Mouse (Mus musculus) embryo, embryonic 9.5 days (tissue): ENCODE measurements at regions not wholly inside any gene's neighbourhood (a gene's known extent, or its start where the extent isn't known, plus 50 kb on each side); places are given as distances from the start of the nearest gene placed in this dataset.
"Not testable (repeated sequence)": the region's sequence is repeated elsewhere in the genome, so short reads cannot be mapped to it uniquely, and the experiment has no call there.

Source experiments
- DNase-seq: peaks from one replicate; pipeline ENCODE4 v3.0.0-alpha.2; 2017; ENCODE audit errors: extremely low spot score

GRCm38 (mm10) chr7:113010150-113010549 is 56.4 kb downstream of the Rassf10 start:
- no peak for DNase-seq

- DNase-seq = no peak
These were observed 63.5 kb downstream of the Rassf10 start for GRCm38 (mm10) chr7:113017092-113017755.

GRCm38 (mm10) chr7:113021412-113021811 is 67.7 kb downstream of the Rassf10 start:
- no peak for DNase-seq

- no peak for DNase-seq
These were observed 68.8 kb downstream of the Rassf10 start for GRCm38 (mm10) chr7:113022516-113022915.

- no peak for DNase-seq
These were observed 72.0 kb downstream of the Rassf10 start for GRCm38 (mm10) chr7:113025758-113026157.

- DNase-seq = no peak
These were observed 72.7 kb downstream of the Rassf10 start for GRCm38 (mm10) chr7:113026290-113027075.

- DNase-seq = no peak
These were observed 73.5 kb downstream of the Rassf10 start for GRCm38 (mm10) chr7:113027125-113027801.

- DNase-seq = no peak
These were observed 76.4 kb downstream of the Rassf10 start for GRCm38 (mm10) chr7:113030053-113030752.

GRCm38 (mm10) chr7:113035751-113036150 is 82.0 kb downstream of the Rassf10 start:
- no peak for DNase-seq

DNA sequence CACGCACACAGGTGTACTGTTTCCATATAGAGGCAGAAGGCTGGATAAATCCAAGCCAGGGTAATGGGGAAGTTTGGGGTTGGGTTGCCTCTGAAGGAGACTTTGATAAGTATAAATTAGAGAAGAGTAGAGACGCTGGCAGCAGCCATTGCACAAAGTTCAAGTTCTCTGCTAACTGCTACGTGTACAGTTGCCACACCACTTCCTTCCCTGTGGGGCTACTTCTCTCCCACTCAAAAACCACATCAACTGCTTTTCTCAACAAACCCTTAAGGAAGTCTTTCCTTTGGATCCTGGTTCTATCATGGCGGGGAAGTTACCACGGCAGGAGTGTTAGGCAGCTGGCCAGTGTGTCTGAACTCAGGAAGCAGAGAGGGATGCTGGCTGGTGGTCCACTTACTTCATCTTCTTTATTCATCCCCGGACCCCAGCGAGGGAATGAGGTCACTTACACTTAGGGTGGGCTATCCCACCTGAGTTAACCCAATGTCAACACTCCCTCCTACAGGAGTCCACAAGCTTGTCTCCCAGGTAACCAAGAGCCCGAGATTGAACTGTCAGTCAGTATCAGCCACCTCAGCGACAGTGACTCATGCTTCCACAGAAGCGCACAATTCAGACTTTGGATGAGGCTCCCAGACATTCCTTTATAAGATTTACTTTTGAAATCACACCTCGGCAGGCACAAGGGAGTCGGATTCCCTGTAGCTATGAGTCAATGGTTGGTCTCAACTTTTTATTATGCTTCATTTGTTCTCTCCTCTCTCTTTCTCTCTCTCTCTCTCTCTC is 84.3 kb downstream of the Rassf10 start:
- no peak for DNase-seq

DNA sequence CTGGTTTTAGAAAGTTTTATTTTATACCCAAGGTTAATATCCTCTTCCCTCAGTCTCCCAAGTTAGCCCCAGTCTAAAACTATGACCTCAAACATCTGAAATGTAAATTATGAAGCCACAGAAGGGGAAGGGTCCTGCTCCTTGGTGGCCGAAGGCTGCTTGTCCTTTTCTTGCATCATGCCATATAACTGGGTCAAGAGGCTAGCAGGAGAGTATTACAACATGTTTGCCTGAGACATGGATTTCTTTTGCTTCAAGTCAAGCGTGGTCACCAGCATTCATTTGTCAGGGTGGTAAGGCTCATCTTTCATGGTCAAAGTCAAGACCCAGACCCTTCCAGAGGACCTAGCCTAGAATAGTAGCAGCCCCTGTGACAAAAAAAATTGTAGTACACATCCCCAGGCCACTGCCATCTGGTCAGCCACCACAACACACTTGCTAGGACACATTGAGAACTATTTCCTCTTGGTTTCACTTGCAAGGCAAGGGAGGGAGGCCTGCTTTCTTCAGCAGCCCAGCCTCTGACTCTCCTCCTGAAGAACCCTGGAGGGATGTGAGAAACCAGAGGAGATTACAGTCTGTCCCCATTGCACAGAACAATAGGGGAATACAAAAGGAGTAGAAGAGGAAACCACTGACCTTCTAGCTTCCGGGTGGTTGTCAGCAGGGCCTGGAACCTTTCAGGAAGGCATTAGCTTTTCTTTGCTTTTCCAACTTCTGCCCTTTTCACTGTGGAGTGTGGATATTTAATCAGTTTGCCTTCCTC is 85.3 kb downstream of the Rassf10 start:
- no peak for DNase-seq

- not testable (repeated sequence) for DNase-seq
These were observed 91.9 kb downstream of the Rassf10 start for GRCm38 (mm10) chr7:113045613-113046159.

GRCm38 (mm10) chr7:113046406-113046805 is 92.6 kb downstream of the Rassf10 start:
- DNase-seq = no peak

DNA sequence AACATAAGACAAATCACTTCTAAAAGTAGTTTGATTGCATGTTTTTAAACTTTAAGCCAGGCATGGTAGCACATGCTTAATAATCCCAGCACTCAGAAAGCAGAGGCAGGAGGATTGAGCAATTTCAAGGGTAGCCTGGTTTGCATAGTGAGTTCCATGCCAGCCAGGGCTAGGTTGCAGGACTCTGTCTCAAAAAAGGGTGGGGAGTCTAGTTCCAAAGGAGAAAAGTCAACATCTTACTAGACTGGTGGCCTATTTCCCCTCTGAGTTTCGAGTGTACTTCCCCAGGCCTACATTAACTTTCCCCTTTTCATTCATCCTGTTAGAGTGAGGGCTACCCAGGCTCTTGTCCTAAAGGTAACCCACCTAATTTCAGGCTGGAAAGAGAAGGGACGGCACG is 93.8 kb downstream of the Rassf10 start:
- DNase-seq = no peak

DNA sequence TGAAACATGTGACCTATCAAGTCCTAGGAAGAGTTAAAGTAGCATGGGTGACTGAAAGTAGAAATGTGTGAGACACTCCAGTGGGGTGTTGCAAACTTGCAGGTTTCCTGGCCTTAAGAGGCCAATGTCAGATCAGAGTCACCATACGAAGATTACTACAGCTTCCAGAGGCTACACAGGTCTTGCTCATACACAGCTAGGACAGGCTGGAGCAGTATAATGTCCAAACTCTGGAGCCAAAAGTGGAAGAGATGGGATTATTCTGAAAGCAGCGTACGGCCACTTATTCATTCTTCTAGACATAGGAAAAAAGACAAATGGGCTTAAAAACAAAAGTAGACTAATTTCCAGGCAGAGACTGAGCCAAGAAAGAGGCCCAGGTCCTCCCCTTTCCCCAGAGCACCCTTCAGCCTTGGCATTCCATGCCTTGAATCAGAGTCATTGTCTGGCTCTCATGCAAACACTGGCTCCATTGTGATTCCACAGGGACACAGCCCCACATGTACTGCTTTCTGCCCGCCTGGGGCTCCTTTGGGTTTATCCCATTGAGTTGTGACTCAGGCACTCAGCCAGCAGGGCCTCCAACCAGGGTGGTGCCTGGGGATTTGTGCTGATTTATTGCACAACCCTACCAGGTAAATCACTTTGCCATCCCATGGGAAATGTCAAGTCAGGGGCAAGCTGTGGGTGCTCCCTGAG is 94.5 kb downstream of the Rassf10 start:
- DNase-seq = no peak

DNA sequence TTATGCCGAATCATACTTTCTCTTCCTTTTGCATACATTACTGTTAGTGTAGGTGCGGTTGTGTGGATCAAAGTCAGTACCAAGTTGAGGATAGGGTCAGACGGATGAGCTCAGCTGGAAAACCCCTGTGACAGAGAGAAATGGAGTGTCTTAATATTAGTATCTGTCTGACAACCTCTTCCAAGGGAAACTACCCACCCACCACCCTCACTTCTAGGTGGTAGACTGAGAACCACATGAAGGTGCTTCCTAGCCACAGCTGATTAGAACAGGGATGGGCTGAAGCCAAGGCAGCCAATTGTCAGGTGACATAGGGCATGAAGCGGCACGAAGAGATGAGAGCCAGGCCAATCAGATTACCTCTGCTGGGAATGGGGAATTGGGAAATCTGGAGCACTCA is 95.7 kb downstream of the Rassf10 start:
- DNase-seq = no peak

DNA sequence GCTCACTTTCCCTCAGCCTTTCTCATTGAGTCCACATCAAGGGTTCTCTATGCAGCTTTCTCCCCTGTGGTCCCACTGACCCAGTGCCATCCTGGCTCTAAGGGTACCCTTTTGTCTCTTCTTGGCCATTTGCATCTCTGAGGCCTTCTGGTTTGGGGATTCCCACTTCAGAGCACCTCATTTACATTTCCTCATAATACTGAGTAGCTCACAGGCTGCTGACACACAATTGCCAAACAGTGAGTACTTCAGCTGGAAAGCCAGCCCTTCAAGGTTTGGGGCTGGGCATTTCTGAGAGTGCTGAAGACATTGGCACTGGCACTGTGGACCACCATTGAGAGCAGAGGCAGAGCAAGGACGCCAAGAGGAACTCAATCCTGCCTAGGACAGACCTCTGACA is 99.2 kb downstream of the Rassf10 start:
- DNase-seq = no peak

DNA sequence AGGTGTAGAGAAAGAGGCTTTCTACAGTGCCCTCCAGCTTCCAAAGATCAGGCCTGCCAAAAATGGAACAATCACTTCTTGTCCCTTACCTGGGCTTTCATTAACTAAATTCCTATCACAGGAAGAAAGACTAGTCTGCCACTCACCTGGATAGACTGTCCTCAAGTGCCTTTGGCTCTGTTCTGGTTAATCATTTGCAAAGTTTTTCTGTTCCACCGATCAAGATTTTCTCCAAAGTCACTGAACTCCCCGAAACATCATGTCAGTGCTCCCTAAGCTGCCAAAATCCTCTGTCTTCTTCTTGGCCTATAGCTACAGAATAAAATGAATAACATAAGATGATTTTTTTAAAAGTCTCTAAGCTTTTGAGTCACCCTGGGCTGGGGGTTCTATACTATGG is 102.7 kb downstream of the Rassf10 start:
- no peak for DNase-seq

GRCm38 (mm10) chr7:113059211-113059966 is 105.6 kb downstream of the Rassf10 start:
- peak; percentile 33 for DNase-seq
